Mouse (Mus musculus): ENCODE measurements around the gene Tubg2.
A peak's percentile ranks its signal among the peaks of the same experiment; 100 is the strongest.
"Not testable (repeated sequence)": the region's sequence is repeated elsewhere in the genome, so short reads cannot be mapped to it uniquely, and the experiment has no call there.

Tubg2 gene

DNA sequence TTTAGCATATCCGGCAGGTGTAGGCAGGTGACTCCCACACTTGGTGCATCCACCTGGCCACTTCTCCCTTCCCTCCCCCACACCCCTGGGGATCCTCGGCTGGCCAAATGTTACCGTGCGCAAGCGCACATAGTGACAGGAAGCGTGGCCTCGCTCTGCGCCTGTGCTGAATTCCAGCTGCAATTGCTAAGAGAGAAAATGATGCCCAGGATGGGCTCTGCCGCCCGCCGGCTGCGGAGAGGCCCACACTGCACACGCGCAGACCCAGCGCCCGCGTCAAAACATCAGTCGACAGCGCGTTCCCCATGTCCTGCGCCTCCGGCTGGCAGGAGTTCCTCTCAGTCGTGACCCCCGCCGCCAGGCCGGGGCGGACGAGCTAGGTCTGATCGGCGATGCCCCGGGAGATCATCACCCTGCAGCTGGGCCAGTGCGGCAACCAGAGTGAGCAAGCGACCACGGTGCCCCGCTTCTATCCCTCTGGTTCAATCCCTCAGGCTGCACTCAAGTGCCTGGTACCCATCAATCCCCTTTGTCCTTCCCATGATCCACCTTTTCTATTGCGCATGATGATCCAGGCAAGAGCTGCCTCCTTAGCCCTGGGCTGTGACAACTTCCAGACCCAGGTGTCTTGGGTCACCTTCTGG, at the start of gene Tubg2:
TSS of gene Tubg2 (plus strand) at position 180 of the 644 bp plus-strand sequence.
- DNase-seq (ENCODE audit: extremely low spot score), result peak; percentile 67

DNA sequence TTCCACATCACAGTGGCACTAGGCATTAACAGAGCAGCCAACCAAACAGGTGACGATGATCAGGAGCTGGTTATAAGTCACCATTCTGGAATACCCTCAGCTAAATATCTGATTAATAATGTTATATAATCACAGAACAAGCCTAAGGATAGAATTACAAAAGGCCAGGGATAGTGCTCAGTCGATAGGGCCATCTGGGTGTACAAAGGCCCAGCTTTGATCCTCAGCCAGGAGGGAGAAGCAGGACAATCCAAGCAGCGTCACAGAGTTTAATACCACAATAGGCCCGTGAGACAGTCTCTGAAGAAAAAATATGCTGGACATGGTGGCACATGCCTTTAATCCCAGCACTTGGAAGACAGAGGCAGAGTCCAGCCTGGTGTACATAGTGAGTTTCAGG, 46.4 kb upstream of the Tubg2 start:
- DNase-seq (ENCODE audit: extremely low spot score), result no peak

DNA sequence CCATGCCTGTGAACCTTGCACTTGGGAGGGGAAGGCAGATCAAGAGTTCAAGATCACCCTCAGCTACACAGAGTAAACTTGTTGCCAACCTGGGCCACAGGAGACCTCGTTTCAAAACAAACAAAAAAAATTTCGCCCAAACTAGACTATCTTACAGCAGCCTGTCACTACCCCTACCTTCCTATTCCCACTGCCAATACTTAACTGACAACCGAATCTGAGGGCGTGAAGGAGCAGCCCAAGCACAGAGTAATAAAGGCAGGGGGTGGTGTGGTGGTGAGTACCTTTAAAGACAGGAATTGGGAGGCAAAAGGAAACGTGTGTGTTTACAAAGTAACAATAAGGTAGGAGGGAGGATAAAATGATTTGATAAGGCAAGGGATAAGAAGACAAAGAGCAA, 45.0 kb upstream of the Tubg2 start:
- DNase-seq (ENCODE audit: extremely low spot score), result no peak

DNA sequence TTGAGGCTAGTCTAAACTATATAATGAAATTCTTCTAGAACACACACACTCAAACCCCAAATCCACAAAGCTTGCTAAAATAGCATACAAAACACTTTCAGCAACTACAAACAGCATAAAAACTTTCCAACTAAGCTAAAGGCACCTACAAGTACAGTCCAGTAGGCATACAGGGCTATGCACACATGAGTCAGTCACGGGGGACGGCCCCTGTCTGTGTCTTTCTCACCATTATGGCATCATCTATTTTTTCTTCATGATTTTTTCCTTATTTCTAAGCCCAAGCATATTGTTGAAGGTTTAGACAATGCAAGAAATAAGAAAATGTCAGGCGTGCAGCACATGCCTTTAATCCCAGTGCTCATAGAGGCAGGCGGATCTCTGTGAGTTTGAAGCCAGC, 44.5 kb upstream of the Tubg2 start:
- no peak for DNase-seq (ENCODE audit: extremely low spot score)

- no peak for DNase-seq (ENCODE audit: extremely low spot score)
These were observed 43.5 kb upstream of the Tubg2 start for GRCm38 (mm10) chr11:101112186-101112585.

DNA sequence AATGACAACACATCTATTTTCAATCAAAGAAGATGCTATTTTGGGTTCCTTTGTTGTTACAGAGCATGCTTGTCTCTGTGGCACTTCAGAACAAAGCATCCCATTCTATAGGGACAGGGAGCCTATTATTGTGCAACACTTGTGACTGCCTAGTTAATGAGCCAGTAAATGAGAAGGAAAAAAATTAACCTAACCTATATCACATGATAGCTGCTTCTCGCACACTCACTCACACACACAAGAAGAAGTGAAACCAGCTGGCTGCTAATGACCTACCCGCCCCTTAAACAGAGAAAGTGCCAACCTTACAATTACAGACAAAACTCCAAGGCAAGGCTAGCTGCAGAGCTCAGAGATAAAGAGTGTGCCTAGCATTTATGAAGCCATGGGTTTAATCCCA, 40.1 kb upstream of the Tubg2 start:
- no peak for DNase-seq (ENCODE audit: extremely low spot score)

GRCm38 (mm10) chr11:101118105-101118504, 37.6 kb upstream of the Tubg2 start:
- no peak for DNase-seq (ENCODE audit: extremely low spot score)

DNA sequence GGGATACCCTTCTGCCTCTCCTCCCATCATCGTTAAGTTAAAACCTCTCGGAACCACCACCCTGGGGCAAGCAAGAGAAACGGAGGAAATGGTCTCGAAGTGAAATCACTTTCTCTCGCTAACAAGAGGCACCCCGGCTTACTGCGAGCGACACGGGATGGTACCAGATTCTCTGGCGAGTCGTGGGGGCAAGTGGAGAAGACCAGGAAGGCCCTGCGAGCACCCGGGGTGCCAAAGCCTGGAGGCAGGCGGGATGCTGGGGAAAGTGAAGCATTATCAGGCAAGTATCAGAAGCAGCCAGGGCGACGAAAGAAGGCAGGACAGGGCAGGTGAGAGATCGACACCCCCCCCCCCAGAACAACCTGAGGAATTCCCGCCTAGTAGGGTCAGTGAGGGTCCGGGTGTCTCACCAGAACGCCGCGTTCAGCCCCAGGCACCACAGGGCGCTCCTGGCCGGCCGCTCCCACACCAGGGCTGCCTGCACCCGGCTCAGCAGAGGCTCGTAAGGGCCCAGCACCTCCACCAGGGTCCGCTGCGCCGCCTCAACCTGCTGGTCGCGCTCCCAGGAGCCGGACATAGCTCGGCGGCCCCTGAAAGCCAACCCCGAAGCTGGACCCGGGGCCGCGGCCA, 36.5 kb upstream of the Tubg2 start:
- no peak for DNase-seq (ENCODE audit: extremely low spot score)

DNA sequence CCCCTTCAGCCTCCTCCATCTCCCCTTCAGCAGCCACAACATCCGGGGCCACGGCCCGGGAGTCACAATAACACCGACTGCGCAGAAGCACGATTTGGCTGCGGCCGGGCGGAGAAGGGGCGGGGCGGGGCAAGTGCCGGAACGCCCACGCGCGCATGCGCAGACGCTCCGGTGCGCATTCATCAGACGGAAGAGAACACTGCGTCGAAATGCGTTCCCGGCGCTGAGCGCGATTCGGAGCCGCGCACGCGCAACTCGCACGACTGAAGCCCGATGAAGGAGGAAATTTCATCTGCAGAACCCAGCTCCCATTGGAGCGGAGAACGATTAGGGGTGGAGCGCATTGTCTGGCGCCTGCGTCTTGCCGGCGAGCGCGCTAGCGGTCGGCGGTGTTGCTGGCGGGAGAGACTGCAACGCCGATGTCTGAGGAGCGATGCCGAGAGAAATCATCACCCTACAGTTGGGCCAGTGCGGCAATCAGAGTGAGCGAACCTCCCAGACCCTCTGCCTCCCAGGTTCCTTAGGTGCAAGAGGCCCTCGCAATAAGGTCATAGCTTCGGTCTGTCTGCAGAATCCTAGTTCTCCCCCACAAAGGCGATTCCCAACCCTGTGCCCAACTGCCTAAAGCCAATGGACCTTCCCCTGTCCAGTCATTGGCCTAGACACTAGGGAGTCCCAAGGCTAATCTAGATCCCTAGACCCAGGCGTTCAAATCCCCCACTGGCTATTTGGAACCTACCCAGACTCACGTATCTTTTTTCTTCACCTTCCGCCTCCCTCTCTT, 35.8 kb upstream of the Tubg2 start, which contains the start of the genes Retreg3 and Tubg1:
TSS of gene Retreg3 (minus strand) at position 133 of the 784 bp plus-strand sequence.
TSS of gene Tubg1 (plus strand) at position 178 of the 784 bp plus-strand sequence.
- peak; percentile 99 for DNase-seq (ENCODE audit: extremely low spot score)

DNA sequence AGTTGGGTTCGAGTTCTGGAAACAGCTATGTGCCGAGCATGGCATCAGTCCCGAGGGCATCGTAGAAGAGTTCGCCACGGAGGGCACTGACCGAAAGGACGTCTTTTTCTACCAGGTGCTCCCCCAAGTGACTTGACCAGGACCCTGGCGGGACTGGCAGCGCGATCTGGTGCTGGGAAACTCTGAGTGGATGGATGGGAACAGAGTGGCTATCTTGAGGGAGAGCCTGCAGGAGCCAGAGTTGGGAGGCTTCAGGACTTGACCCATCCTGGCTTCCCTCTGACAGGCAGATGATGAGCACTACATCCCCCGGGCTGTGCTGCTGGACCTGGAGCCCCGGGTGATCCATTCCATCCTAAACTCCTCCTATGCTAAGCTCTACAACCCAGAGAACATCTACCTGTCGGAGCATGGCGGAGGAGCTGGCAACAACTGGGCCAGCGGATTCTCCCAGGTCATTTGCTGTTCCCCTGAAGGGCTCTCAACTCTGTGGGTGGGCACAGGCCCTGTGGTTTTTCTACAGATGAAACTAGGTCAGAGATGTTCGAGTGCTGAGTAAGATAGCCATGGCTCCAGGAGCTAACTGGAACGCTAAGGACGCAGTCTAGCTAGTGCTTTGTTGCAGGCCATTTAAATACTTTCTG, 35.0 kb upstream of the Tubg2 start:
- no peak for DNase-seq (ENCODE audit: extremely low spot score)

DNA sequence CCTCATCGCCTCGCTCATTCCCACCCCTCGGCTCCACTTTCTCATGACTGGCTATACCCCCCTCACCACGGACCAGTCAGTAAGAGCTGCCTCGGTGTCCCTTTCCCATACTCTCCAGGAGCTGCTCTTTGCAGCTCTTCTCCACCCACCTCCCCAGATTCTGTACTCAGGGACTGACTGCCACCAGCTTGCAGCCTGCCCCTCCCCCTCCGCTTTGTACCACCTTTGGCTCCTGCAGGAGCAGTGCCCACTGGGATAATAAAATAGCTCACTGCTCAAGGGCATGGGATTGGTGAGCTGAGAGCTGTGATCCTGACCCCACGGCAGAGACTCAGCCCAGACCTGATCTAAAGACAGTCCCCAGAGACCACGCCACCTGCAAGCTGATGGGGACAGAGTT, 31.2 kb upstream of the Tubg2 start:
- DNase-seq (ENCODE audit: extremely low spot score), result not testable (repeated sequence)

DNA sequence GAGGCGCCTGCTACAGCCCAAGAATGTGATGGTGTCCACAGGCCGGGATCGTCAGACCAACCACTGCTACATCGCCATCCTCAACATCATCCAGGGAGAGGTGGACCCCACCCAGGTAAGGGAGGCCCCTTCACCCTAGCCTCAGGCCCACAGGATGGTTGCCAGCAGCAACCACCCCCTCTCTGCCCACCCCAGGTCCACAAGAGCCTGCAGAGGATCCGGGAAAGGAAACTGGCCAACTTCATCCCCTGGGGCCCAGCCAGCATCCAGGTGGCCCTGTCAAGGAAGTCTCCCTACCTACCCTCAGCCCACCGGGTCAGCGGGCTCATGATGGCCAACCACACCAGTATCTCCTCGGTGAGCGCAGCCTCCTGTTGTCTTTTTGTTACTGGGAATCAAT, 30.7 kb upstream of the Tubg2 start:
- not testable (repeated sequence) for DNase-seq (ENCODE audit: extremely low spot score)

DNA sequence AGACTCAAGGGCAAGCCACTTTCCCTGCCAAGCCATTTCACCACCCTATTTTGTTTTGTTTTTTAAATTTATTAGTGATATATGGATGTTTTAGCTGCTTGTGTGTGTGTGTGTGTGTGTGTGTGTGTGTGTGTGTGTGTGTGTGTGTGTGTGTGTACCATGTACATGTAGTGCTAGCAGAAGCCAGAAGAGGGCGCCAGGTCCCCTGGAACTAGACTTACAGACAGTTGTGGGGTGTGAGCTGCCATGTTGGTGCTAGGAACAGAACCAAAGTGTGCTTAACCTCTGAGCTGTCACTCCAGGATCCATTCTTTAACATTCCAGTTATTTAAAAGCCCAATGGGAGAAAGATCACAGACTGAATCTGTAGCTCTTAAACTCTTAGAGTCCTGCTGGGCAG, 28.6 kb upstream of the Tubg2 start:
- no peak for DNase-seq (ENCODE audit: extremely low spot score)

DNA sequence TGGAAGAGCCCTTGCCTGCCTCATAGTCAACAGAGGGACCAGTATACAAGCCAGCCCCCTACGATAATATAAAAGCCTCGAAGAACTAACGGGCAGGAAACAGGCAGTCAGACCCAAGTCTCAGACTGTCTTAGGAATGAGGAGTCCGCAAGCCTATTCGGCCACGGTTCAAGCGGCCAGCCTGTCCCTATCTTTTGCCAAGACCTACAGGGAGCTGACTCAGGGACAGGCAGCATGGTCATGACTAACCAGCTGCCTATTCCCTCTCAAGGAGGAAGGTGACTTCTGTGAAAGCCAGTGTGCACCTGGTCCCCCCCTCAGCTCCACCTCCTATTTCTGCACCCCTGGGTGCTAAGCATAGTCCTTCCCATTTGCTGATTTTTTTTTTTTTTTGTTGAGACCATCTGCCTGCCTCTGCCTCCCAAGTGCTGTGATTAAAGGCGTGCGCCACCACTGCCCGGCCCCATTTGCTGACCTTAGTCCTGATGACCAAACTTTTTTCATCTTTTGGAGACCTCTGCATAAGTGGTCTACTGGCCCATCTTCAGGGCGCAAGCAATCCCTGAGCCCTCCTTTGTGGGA, 26.6 kb upstream of the Tubg2 start:
- DNase-seq (ENCODE audit: extremely low spot score), result no peak

DNA sequence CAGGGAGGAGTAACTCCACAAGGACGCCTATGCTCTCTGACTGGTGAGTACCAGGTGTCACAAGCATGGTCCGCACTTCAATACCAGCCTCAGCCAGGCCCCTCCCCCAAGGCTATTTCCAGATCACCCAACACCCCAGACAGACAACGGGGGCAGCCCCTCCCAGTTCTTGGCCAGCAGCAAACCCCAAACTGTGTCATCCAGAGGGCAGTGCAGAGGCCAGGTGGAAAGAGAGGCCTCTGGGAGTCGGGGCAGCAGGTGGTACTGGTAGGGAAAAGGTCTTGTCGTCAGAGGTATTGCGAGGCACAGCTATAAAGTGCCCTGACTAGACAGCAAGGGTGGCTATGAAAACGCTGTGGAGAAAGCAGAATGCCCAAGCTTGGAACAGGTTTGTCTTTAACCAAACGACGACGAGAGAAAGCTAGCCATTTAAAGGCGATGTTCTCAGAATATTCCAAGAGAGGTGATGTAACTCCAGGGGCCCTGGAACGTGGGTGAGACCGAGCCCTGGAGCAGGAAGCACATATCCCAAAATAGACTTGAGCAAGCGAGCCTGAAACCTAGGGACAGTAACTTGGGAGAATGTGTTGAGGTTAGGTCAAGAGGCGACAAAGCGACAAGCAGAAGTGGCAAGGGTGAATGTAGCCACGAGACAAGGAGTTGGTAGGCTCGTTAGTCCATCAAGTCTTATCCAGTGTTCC, 25.5 kb upstream of the Tubg2 start:
- no peak for DNase-seq (ENCODE audit: extremely low spot score)

DNA sequence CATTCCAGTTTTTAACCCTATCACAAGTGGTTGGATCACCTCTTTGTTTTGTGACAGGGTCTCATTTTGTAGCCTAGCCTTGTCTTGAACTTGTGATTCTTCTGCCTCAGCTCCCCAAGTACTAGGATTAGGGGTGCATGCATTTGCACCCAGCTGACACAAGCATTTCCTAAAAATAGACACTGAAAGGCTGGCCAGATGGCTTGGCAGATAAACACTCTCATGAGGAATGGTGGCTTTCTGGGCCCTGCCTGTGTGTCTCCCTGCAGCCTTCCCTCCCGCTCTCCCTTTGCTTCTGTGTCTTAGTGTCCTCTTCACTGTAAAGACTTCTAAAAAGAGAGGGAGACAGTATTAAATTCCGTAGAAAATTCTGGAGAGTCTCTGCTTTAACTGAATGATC, 24.5 kb upstream of the Tubg2 start:
- no peak for DNase-seq (ENCODE audit: extremely low spot score)

- no peak for DNase-seq (ENCODE audit: extremely low spot score)
These were observed 24.0 kb upstream of the Tubg2 start for GRCm38 (mm10) chr11:101131701-101132100.

DNA sequence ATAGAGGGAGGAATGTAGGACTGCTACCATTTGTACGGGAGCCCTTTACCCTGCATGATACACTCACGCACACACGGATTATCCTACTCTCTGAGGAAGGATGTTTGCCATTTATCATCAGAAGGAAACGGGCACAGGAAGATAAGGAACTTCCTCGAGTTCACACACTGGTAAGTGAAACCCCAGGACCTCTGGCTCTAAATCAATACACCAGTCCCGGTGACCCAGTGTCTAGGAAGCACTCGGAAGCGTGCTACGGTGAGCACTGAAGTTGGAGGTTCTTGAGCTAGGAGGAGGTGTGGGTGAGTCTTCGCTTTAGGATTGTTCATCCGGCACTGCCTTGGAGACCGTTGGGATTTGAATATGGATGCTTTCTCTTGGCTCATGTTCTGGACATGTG, 22.7 kb upstream of the Tubg2 start:
- DNase-seq (ENCODE audit: extremely low spot score), result no peak

DNA sequence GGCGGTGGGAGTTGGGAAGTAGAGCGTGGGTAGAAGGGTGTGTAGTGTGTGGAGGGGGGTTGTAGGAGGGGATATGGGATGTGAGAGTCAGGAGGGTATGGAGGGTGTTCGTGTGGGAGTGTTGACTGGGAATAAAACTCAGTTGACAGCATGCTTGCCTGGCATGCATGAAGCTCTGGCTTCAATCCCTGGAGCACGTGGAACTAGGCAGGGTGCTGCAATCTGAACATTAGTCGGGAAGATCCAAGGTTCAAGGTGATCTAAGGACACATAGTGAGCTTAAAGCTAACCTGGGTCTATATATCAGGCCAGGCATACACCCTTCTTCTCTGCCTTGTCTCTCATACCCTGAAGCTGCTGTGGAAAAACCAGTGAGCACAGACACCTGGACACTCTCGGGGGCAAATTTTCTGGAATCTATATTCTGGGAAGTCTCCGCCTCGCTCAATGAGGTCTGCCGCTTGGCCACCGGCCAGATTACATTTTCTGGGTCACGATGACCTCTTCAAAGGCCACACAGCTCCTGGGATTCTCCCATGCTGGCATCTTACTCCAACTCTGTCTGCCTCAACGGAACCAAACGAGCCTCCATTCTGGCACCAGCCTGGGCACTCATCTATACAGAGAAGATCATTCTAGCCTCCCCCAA, 21.4 kb upstream of the Tubg2 start:
- DNase-seq (ENCODE audit: extremely low spot score), result no peak

- no peak for DNase-seq (ENCODE audit: extremely low spot score)
These were observed 18.7 kb upstream of the Tubg2 start for GRCm38 (mm10) chr11:101137000-101137399.

Measured in embryo, embryonic 9.5 days (tissue).